Mouse (Mus musculus) cerebellum, adult 11-12 months (tissue): ENCODE measurements around the gene Olfr1357.

Experiments used
- DNase-seq: peaks from one replicate; pipeline ENCODE4 v3.0.0; 2022

Gene Olfr1357

GRCm38 (mm10) chr10:78578204-78578603 is 39.7 kb downstream of the Olfr1357 start:
- DNase-seq, result no peak

- DNase-seq, result peak; percentile 61
Measured at GRCm38 (mm10) chr10:78576435-78577184, 41.3 kb downstream of the Olfr1357 start.

- DNase-seq, result peak; percentile 97
Measured at GRCm38 (mm10) chr10:78575690-78576089, 42.2 kb downstream of the Olfr1357 start.

- no peak for DNase-seq
Measured at GRCm38 (mm10) chr10:78575105-78575632, 42.7 kb downstream of the Olfr1357 start.

- peak; percentile 96 for DNase-seq
Measured at GRCm38 (mm10) chr10:78574250-78575104, 43.4 kb downstream of the Olfr1357 start, which contains the start of gene Ilvbl. Gene Ilvbl, plus strand, starts transcription at chr10:78574346.

GRCm38 (mm10) chr10:78573226-78573625 is 44.6 kb downstream of the Olfr1357 start:
- peak; percentile 36 for DNase-seq

- no peak for DNase-seq
Measured at GRCm38 (mm10) chr10:78570897-78571296, 47.0 kb downstream of the Olfr1357 start.

- DNase-seq, result no peak
Measured at GRCm38 (mm10) chr10:78570416-78570815, 47.5 kb downstream of the Olfr1357 start.

- DNase-seq, result no peak
Measured at GRCm38 (mm10) chr10:78569686-78570085, 48.2 kb downstream of the Olfr1357 start.

GRCm38 (mm10) chr10:78569191-78569590 is 48.7 kb downstream of the Olfr1357 start:
- DNase-seq, result no peak

- DNase-seq, result no peak
Measured at GRCm38 (mm10) chr10:78565070-78565469, 52.8 kb downstream of the Olfr1357 start.
